Mouse (Mus musculus) G1E (cell line): ENCODE data around the gene Mtmr12.

Experiments
- CTCF ChIP-seq: IDR thresholded peaks from 2 replicates; pipeline ENCODE4 v1.5.1; 2012; ENCODE audit warnings: low read depth, low read length, inconsistent platforms, mixed read lengths
- GATA1 ChIP-seq: IDR thresholded peaks from 2 replicates; pipeline ENCODE4 v1.6.1; 2012; ENCODE audit warnings: borderline replicate concordance, low read length, inconsistent platforms, mixed read lengths
- POLR2AphosphoS5 ChIP-seq: IDR thresholded peaks from 2 replicates; pipeline ENCODE4 v1.6.1; 2012; ENCODE audit warnings: low read depth, low read length, inconsistent platforms; ENCODE audit not compliant: insufficient replicate concordance
- TAL1 ChIP-seq: conservative IDR thresholded peaks from 2 replicates; pipeline ENCODE4 v1.6.1; 2012; ENCODE audit warnings: low read depth, low read length, inconsistent platforms, mixed read lengths

DNA sequence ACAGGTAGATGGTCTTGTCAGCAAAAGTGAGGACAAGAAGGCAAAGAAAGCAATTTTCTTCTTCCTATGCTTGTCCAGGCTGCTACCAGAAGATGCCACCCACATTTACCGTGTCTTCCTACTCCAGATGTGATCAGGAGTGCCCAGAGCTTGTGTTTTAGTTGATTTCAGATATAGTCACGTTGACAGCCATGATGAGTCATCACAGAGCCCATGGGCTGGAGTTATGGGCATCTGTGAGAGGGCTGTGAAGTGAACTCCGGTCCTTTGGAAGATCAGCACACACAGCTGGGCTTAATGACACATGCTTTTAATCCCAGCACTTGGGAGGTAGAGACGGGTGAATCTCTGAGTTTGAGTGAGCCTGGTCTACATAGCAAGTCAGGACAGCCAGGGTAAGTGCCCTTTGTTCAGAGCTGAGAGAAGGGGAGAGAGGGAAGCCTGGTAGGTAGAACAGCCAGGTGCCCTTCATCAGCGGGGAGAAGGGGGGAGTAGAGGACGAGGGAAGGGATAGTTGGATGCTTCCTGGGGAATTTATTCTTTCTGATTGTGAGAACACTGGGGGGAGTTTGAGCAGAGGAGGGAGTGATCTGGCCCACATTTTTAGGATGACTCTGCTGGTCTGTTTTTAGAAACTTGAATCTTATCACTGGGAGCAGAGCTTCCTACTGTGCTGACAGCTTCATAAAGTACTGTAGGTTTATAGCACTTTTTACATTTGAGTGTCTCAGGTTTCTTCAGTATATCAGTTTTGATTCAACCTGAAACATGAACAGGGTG lies 40.9 kb downstream of the Mtmr12 start:
- TF ChIP-seq GATA1 (no peak), CTCF (no peak), TAL1 (no peak), POLR2AphosphoS5 (no peak)
